Mouse (Mus musculus): ENCODE results near the gene Ppp1r12b.

DNA sequence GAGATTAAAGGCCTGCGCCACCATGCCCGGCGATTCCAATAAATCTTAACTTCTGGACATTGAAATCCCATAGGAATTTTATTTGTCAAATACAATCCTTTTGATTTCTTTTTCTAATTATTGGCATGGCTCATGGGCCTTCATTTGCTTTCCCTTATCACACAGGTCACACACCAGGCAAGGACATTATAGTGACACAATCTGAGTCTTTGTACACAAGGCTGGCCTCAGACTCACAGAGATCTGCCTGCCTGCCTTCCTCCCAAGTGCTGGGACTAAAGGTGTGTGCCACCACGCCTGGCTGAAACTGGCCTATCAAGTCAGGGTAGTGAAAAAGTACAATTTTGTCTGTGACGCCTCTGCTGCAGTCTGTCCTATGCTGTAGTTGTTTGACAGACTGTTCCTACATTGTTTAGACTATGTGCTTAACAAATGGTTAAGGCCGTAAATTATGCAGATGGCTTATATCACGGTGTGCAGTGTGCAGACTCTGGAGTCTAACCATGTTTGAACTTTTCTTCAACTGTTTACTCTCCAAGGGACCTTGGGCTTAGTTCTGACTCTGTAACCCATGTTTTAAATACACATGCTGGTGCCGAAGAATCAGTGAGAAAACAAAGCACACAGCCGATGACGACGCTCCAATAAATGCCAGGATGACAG, 191.8 kb downstream of the Ppp1r12b start:
- TF ChIP-seq CTCF (IDR thresholded peaks at IDR 0.05; ENCODE audit: borderline replicate concordance, control insufficient read depth, extremely low read depth, insufficient read depth, low read length, poor library complexity) (no peak), POLR2A (IDR thresholded peaks at IDR 0.05; ENCODE audit: control insufficient read depth, extremely low read depth, insufficient read depth, low read length, poor library complexity) (no peak)
